Mouse (Mus musculus): ENCODE data around the gene Cobl.

GRCm38 (mm10) chr11:12198700-12199349 lies 265.9 kb downstream of the Cobl start:
- no peak for TF ChIP-seq CTCF (IDR thresholded peaks at IDR 0.05; ENCODE audit: insufficient read depth, low read length)
- TF ChIP-seq POLR2A (IDR thresholded peaks at IDR 0.05; ENCODE audit: borderline replicate concordance, extremely low read depth, low read depth, low read length) = no peak
